Mouse (Mus musculus) intestine, embryonic 14.5 days (tissue): ENCODE data around the gene Myl7. TPM values are rescaled to one million over a fixed set of nuclear protein-coding genes. Genes with fewer than 3 reads are reported as not detected.

ENCODE experiments used
- ATAC-seq: fragments of 200-750 bp; cut with Nextera tagmentation; replicated peaks from 2 replicates; pipeline ENCODE4 v1.8.0; 2017; ENCODE audit warnings: low read depth, moderate number of reproducible peaks, moderate TSS enrichment, moderate library complexity; ENCODE audit not compliant: low FRiP score, low TSS enrichment
- DNase-seq: peaks from one replicate; pipeline ENCODE4 v3.0.0-alpha.2; 2018; ENCODE audit warnings: low spot score
- H3K27ac ChIP-seq: fragments of 300-500 bp; sonication (generic); 2 replicates; pipeline ENCODE4 v1.5.1; 2014; ENCODE audit warnings: low read depth, mild to moderate bottlenecking, control low read depth
- H3K27me3 ChIP-seq: fragments of 300-500 bp; sonication (generic); replicated peaks from 2 replicates; pipeline ENCODE4 v1.6.1; 2014; ENCODE audit warnings: low read length, control low read depth; ENCODE audit not compliant: control insufficient read depth, insufficient read depth
- H3K36me3 ChIP-seq: fragments of 300-500 bp; sonication (generic); 2 replicates; pipeline ENCODE4 v1.6.1; 2014; ENCODE audit warnings: low read length, control low read depth; ENCODE audit not compliant: control insufficient read depth, insufficient read depth
- H3K4me1 ChIP-seq: fragments of 300-500 bp; sonication (generic); replicated peaks from 2 replicates; pipeline ENCODE4 v1.6.1; 2014; ENCODE audit warnings: low read length, control low read depth, mixed read lengths; ENCODE audit not compliant: control insufficient read depth, insufficient read depth
- H3K4me2 ChIP-seq: fragments of 300-500 bp; sonication (generic); 2 replicates; pipeline ENCODE4 v1.6.1; 2014; ENCODE audit warnings: low read length
- H3K4me3 ChIP-seq: fragments of 300-500 bp; sonication (generic); 2 replicates; pipeline ENCODE4 v1.5.1; 2014; ENCODE audit warnings: low read depth, low read length, control low read depth, mixed read lengths
- H3K9ac ChIP-seq: fragments of 300-500 bp; sonication (generic); 2 replicates; pipeline ENCODE4 v1.6.1; 2014; ENCODE audit warnings: mild to moderate bottlenecking, low read length
- H3K9me3 ChIP-seq: fragments of 300-500 bp; sonication (generic); 2 replicates; pipeline ENCODE4 v1.6.1; 2016; ENCODE audit warnings: low read length, control low read depth; ENCODE audit not compliant: control insufficient read depth
- WGBS: fragments of 180-500 bp; shearing (Covaris S2); extraction: QIAGEN DNeasy Blood & Tissue Kit; methylation state at CpG from one replicate; pipeline ENCODE4 v1.1.7; 2014; 5-methylcytosine and 5-hydroxymethylcytosine counted together
- polyA plus RNA-seq: library from polyadenylated mRNA; unstranded; fragments of >200 nt; fragmentation: Nextera tagmentation; extraction: Ambion mirVana; gene quantifications from 2 replicates; pipeline ENCODE4 v1.2.1, GENCODE M21; 2014

The Myl7 gene
- polyA plus RNA-seq, 1 experiment from 2014 or later, result 33.3 TPM

DNA sequence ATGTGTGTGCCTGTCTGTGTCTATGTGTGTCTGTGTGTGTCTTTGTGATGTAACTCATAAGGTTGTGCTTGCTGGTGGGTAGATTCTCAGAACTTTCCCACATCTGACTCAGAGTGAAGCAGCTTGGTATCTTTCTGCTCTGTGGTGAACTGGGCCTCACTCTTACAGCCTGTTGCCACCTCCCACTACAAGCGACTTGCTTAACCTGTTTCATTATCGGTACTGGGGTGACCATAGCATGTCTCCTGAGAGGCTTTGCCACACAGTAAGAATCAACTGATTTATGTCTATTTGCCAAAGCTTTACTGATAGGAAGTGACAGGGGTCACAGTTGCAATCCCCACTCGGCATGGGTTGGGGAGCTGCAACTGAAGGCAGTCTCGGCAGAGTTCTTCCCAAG is 10.1 kb upstream of the Myl7 start:
- Histone ChIP-seq H3K4me1 (no peaks in the 10 kb centered on the region), H3K4me2 (no peak overlapping the region), H3K9me3 (no peaks in the 10 kb centered on the region), H3K27ac (no peak overlapping the region; the same call in 1 of the 2 replicates), H3K36me3 (no peaks in the 10 kb centered on the region), H3K4me3 (no peak overlapping the region), H3K9ac (no peak overlapping the region), H3K27me3 (no peaks in the 10 kb centered on the region)
- DNase-seq (no peak), ATAC-seq (peak; percentile 69; the same call in 1 of the 2 replicates)
- WGBS, result 51% methylated on average over 4 of the region's 4 CpGs

- H3K4me2 ChIP-seq, result no peak overlapping the region
- ATAC-seq, result no peak
- no peak overlapping the region for H3K9ac ChIP-seq
- no peak for DNase-seq
- 62% methylated on average over 5 of the region's 5 CpGs for WGBS
- no peak overlapping the region for H3K27ac ChIP-seq
- no peaks in the 10 kb centered on the region for H3K36me3 ChIP-seq
- no peaks in the 10 kb centered on the region for H3K9me3 ChIP-seq
- peaks cover 6% of the 10 kb centered on the region; the same call in 1 of the 2 replicates for H3K4me1 ChIP-seq
- H3K27me3 ChIP-seq, result no peaks in the 10 kb centered on the region
- no peak overlapping the region for H3K4me3 ChIP-seq
Measured at GRCm38 (mm10) chr11:5907096-5907495, 8.5 kb upstream of the Myl7 start.

- Histone ChIP-seq H3K4me1 (peaks cover 17% of the 10 kb centered on the region; the same call in 1 of the 2 replicates), H3K27me3 (no peaks in the 10 kb centered on the region), H3K9ac (no peak overlapping the region), H3K9me3 (no peaks in the 10 kb centered on the region), H3K4me2 (no peak overlapping the region), H3K4me3 (no peak overlapping the region), H3K27ac (no peak overlapping the region), H3K36me3 (no peaks in the 10 kb centered on the region)
- 78% methylated on average over 10 of the region's 10 CpGs for WGBS
- DNase-seq, result no peak
- ATAC-seq, result no peak
Measured at GRCm38 (mm10) chr11:5905778-5906518, 7.4 kb upstream of the Myl7 start.

DNA sequence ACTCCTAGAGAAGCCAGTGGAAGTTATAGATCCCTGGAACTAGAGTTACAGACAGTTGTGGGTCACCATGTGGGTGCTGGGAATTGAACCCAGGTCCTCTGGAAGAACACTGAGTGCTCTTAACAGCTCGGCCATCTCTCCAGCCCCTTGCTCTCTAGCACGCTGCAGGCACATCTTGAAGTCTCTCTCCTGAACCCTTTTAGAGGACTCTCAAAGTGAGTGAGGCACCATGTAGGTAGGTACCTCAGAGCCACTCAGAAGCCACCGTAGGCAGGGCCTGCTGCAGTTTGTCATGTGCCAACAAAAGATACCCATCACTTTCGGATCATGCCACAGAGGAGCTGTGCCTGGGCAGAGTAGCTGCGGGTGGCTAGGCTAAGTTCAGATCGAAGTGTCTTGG is 6.3 kb upstream of the Myl7 start:
- ATAC-seq, result no peak
- Histone ChIP-seq H3K27me3 (no peaks in the 10 kb centered on the region), H3K4me2 (no peak overlapping the region), H3K9ac (no peak overlapping the region), H3K9me3 (no peaks in the 10 kb centered on the region), H3K36me3 (no peaks in the 10 kb centered on the region), H3K27ac (no peak overlapping the region), H3K4me1 (peaks cover 17% of the 10 kb centered on the region; the same call in 1 of the 2 replicates), H3K4me3 (no peak overlapping the region)
- WGBS, result 92% methylated on average over 6 of the region's 6 CpGs
- no peak for DNase-seq

GRCm38 (mm10) chr11:5904357-5904756 is 5.8 kb upstream of the Myl7 start:
- DNase-seq (no peak), ATAC-seq (no peak)
- H3K4me2 ChIP-seq, result no peak overlapping the region
- H3K4me1 ChIP-seq, result peaks cover 17% of the 10 kb centered on the region; the same call in 1 of the 2 replicates
- no peak overlapping the region for H3K4me3 ChIP-seq
- no peaks in the 10 kb centered on the region for H3K36me3 ChIP-seq
- WGBS, result 75% methylated on average over 19 of the region's 19 CpGs
- no peaks in the 10 kb centered on the region for H3K9me3 ChIP-seq
- H3K9ac ChIP-seq, result no peak overlapping the region
- no peaks in the 10 kb centered on the region for H3K27me3 ChIP-seq
- H3K27ac ChIP-seq, result no peak overlapping the region

DNA sequence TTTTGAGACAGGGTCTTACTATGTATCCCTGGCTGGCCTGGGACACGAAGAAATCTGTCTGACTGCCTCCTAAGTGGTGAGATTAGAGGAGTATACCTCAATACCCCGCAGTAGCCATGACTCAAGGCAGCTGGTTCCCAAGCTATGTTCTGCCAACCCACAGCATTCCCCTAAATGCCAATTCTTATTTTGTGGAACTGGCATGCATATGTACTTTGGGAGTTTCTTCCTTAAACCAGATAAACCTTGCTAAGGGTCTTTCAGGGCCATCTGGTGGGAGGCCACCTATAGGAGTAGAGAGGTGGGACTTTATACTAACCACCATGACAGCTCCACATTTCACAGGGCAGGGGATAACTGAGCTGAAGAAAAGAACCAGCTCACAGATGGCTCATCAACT is 5.3 kb upstream of the Myl7 start:
- Histone ChIP-seq H3K9me3 (no peaks in the 10 kb centered on the region), H3K4me3 (no peak overlapping the region), H3K27ac (no peak overlapping the region), H3K4me1 (peaks cover 17% of the 10 kb centered on the region; the same call in 1 of the 2 replicates), H3K27me3 (no peaks in the 10 kb centered on the region), H3K4me2 (no peak overlapping the region), H3K36me3 (no peaks in the 10 kb centered on the region), H3K9ac (no peak overlapping the region)
- DNase-seq (no peak), ATAC-seq (no peak)
- 78% methylated on average over 2 of the region's 2 CpGs for WGBS

DNA sequence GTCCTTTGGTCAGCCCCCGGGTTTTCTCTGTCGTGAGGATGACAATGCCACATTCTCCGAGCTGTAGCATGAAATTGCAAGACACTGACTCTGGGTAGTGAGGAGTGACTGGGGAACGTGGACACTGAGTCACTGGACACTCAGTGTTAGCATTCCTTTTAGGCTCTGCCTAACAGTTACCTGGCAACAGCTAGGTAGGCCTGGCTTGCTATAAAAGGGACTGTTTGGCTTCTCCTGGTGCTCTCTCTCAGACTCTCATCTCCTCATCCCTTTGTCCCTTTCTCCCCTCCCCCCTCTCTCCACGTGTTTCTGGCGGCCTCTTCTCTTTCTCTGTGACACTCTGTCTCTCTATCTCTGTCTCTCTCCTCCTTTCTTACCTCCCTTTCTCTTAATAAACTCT is 3.8 kb upstream of the Myl7 start:
- ATAC-seq (peak; percentile 13; the same call in 1 of the 2 replicates), DNase-seq (no peak)
- peak overlapping the region; percentile 40 for H3K4me3 ChIP-seq
- H3K36me3 ChIP-seq, result no peaks in the 10 kb centered on the region
- H3K9me3 ChIP-seq, result no peaks in the 10 kb centered on the region
- H3K9ac ChIP-seq, result 0 out of 2 replicates have a peak overlapping the region, but pooled peaks have one; percentile 40
- H3K27me3 ChIP-seq, result no peaks in the 10 kb centered on the region; the same call in 1 of the 2 replicates
- WGBS, result 10% methylated on average over 6 of the region's 6 CpGs
- H3K4me1 ChIP-seq, result peaks cover 26% of the 10 kb centered on the region
- peak overlapping the region; percentile 67 for H3K4me2 ChIP-seq
- H3K27ac ChIP-seq, result no peak overlapping the region

DNA sequence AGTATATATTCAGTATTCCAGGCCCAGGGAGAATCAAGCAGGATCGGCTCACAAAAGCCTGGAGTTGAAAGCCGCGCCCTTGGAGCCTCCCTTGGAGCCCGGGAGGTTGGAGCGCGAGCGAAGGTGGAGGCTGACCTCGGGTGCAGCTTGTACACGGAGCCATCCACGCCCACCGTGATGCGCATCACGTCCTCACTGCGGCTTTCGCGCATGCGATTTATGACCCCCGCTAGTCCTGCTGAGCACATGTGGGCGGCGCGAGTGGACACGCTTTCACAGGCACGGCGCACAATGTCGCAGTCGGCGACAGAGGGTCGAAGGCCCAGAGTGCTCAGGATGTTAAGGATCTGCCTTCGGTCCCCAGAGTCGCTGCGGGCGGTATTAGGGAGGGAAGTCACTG is 3.4 kb upstream of the Myl7 start:
- peak overlapping the region; percentile 40 for H3K4me3 ChIP-seq
- peak overlapping the region; percentile 67 for H3K4me2 ChIP-seq
- peak; percentile 83 for DNase-seq
- H3K9ac ChIP-seq, result peak overlapping the region; percentile 40
- under 1% methylated on average over 32 of the region's 32 CpGs for WGBS
- ATAC-seq, result peak; percentile 75
- H3K9me3 ChIP-seq, result no peaks in the 10 kb centered on the region
- no peaks in the 10 kb centered on the region for H3K36me3 ChIP-seq
- peak overlapping the region; percentile 14; the same call in 1 of the 2 replicates for H3K27ac ChIP-seq
- H3K27me3 ChIP-seq, result no peaks in the 10 kb centered on the region; the same call in 1 of the 2 replicates
- H3K4me1 ChIP-seq, result peaks cover 30% of the 10 kb centered on the region

- no peaks in the 10 kb centered on the region for H3K9me3 ChIP-seq
- H3K36me3 ChIP-seq, result no peaks in the 10 kb centered on the region
- H3K4me1 ChIP-seq, result peaks cover 30% of the 10 kb centered on the region
- WGBS, result 20% methylated on average over 3 of the region's 3 CpGs
- H3K4me3 ChIP-seq, result peak overlapping the region; percentile 40
- DNase-seq (no peak), ATAC-seq (no peak)
- peak overlapping the region; percentile 40 for H3K9ac ChIP-seq
- no peaks in the 10 kb centered on the region; the same call in 1 of the 2 replicates for H3K27me3 ChIP-seq
- H3K4me2 ChIP-seq, result peak overlapping the region; percentile 67
- peak overlapping the region; percentile 14; the same call in 1 of the 2 replicates for H3K27ac ChIP-seq
Measured at GRCm38 (mm10) chr11:5901320-5901719, 2.7 kb upstream of the Myl7 start.
